Mouse (Mus musculus) layer of hippocampus, postnatal 14 days (tissue): ENCODE measurements at regions not wholly inside any gene's neighbourhood (a gene's known extent, or its start where the extent isn't known, plus 50 kb on each side); places are given as distances from the start of the nearest gene placed in this dataset.
A peak's percentile ranks its signal among the peaks of the same experiment; 100 is the strongest.

Experiments used
- DNase-seq, 2 experiments: peaks; one replicate each; pipeline ENCODE4 v3.0.0; 2021 to 2022; ENCODE audit warnings: low spot score in 2 of 2, mixed read lengths in 1 of 2

DNA sequence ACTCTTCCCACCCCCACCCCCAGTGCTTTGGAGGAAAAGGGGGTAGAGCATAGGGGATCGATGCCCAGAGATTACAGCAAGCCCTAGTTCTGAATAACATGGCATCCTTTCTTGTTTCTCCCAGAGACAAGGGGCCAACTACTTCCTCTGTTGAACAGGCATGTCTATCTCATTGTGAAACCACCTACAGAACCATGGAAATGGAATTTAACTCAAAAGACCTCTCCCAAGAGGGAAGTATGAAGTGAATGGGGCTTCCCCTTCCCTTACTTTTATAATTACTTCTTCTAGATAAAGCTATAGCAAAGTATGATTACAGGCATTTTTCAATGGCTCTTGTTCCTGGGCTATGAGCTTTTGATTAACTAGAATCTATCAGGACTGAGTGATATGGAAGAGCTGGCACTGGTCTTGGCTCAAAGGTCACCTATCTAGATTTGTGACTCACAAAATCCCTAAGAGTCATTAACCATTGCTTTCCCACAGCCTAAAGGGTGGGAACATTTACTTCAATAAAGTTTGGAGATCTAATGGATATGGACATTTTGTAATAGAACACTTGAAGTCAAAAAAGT, 246.1 kb upstream of the A1bg start:
- no peak for DNase-seq

DNA sequence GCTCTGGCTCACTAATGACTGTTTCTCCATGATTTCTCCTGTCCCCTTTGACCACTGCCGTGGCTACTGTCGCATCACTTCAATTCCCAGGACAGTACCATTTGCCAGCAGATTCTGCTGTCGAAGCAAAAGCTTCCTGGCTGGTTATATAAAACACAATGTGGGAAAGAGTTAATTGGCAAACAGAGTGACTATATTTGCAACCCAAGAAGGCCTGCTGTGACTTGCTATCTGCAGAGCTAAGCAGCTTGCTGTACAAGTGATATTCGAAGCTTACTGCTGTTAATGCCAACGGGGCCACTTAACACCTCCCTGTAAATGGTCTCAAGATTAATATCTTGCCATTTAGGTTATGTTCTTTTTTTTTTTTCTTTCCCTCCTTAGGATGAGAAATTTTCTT, 242.2 kb upstream of the A1bg start:
- DNase-seq = no peak

DNA sequence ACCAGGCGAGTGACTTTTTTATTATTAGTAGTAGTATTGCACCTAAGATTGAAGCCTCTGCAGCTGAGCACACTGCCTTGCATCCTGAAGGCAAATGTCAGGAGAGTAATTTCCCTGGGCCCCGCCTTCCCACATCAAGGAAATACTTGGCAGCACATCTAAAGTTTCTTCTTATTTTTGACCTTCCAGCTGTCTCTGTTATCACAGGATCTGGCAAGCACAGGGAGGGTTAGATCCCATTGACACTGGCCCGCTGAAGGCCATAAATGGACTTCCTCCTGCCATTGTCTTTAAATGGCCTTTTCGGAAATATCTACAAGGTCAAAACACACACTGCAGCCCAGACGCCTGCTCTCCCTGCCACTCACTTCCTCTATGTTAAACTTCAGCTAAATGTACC, 238.6 kb upstream of the A1bg start:
- no peak for DNase-seq

DNA sequence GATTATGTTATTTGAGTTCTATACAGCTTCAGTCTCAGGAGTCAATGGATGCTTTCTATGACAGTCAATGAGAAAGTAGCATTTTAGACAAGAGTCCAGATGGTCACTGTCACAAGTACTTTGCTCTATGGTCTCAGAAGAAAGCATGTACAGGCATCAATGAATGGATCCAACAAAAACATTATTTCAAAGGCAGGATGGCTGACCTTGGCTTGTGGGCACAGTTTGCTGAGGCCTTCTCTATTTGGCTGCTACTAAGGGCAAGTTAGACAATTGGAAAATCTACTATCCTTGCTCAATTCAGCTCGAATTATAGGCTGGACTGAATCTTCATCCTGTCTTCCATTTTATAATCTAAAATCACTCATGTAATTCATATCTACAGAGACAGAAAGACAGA, 237.9 kb upstream of the A1bg start:
- DNase-seq = no peak

DNA sequence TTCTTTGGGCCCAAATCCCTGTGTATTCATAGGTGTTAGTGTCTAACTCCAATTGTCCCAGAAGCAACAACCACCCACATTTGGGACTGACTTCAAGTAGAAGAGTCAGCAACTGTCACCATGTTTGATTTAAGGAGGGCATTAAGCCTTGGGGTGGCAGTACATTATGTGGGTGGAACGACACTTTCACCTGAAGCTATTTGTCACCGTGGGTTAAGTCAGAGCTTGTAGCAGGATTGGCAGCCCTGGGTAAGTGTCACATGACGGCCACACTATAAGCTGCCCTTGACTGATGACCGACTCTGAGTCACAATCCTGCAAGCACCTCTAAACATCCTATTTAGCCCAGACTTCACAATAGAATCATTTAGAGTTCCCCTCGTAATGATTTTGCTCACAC, 236.7 kb upstream of the A1bg start:
- DNase-seq = no peak

DNA sequence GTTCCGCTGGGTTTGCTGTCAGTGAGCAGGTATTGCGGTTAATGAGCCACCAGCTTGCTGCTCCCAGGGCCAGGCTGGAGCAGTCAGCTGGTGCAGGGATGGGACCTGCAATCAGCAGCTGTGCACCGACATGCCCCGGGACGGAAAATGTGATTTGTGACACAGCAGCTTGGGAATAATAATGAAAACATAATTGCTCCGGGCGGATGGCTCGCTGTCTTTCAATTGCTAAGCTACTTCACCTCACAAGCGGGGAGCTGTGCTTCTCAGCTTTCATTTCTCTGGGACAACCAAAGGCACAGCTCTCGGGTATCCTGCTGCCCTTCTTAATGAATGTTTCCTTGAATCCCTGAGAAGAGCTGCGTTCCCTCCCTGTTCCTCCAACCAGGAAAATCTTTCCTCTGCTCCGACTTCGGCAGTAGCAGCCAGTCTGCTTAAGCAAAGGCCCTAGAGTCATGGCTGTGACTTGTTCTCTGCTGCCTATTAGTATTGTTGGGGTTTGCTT, 235.3 kb upstream of the A1bg start:
- peak; percentile 49 to 66 for DNase-seq

DNA sequence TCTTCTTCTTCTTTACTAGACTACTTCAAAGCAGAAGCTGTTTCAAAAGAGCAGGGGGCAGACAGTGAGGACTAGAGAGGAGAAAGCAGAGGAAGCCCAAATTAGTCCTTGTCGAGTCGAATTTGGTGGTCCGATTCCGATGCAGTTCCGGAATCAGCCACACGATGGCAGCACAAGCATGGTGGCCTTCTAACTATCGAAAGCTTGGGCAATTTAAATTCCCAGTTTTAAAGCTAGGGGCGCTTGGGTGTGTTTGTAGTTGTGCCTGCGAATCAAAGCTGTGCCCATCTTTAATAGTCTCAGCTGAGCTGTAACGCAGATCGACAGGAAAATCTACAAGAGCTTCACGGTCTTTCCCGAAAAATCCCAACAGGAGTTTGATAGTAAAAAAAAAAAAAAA, 234.7 kb upstream of the A1bg start:
- DNase-seq = peak; percentile 96

DNA sequence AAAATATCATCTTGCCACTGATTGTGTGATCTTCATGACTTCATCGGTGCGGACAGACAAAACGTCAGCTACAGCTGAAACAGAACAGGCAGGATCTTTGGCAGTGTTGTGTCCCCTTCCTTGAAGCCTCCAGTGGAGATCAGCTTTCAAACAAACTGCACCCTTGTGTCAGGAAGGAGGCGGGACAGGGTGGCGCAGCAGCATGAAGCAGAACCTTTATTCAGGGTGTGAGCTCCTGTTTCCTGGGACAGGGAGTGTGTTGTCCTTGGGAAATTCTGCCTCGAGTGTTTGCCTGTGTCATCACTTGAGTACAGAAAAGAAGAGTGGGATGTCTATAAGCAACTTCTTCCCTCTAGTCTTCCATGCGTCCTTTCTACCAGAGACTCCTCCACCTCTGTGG, 232.7 kb upstream of the A1bg start:
- DNase-seq = peak in 1 of 2 experiments; percentile 11

DNA sequence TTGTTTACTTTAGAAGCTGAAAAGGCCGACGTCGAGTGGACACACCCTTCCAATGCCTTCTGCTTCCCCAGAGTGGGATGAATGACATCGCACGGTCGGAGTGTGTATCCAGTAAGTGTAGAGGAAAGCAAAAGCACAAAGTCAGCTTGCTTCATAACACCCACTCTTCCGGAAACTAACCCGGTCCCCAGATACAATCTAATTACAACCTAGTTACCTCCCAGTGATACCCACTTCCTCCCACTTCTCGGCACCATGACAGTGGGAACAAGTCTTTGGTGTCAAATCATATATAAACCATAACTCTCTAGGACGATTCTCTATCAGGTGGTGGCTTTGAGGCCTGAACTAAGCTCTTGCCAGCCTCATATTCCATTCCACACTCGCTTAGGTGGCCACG, 231.4 kb upstream of the A1bg start:
- no peak for DNase-seq

DNA sequence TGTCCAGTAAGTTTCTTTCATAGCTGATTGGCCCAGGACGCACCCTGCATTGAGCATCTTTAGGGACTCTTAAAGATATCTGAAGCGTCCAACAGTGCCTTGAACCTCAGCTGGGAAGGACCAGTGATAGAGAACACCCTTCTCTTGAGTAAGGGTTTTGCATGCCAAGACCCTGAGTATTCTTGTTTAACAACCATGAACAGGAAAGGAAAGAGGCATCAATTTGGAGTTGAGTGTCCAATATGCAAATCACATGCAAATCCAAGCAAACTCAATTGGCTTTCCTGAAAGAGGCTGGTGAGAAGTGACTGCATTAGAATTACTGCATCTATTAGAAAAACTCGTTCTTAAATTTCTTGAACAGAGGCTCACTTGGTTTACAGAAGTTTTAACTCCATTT, 220.0 kb upstream of the A1bg start:
- no peak for DNase-seq

DNA sequence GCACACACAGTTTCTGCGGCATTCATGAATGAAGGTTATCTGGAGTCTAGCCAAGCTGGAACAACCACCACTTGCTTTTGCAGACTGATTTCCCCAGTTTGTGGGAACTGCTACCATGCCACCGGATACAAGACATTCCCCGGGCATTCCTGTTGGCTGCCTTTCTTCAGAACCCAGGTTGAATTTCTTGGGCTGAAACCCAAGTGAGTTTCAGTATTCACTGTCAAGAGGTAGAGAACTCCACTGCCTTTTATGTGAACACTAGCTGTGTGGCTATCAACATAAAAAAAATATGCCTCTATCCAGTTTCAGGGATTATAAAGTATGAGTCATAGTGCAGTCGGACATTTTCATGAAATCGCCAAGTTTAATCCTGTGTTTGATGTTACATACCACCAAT, 216.3 kb upstream of the A1bg start:
- DNase-seq = no peak

DNA sequence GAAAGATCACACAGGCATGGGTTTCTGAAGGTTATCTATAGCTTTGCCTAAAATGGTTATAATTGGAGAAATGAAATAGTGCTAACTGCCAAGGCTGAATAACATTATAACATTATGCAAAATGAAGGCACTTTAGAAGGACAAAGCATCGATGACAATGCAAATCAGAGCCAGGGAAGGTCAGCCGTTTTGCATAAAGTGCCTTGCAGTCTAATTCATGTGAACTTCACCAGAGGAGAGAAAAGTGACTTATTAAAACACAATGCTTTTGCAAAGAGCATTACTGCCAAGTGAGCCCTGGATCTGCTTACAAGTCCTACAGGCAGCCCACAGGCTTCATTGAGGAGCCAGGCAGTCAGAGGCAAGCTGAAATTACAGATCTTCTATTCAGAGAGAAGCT, 214.0 kb upstream of the A1bg start:
- DNase-seq = no peak

DNA sequence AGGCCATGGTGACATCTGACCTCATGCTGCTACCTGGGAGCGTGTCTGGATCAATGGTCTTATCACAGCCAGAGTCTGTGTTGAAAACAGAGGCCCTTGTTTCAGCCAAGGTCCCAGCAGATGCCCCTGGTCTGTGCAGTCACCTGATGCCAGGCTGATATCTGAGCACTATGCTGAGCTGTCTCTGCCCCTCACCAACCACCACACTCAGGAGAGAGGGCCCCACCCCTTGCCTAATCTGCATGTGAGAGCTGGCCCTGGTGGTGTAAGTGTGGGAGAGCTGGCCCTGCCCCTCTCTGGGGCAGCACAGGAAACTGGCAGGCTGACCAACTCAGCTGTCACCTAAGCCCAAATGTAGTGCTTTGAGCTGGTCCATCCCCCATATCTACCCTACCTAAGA, 210.5 kb upstream of the A1bg start:
- no peak for DNase-seq

DNA sequence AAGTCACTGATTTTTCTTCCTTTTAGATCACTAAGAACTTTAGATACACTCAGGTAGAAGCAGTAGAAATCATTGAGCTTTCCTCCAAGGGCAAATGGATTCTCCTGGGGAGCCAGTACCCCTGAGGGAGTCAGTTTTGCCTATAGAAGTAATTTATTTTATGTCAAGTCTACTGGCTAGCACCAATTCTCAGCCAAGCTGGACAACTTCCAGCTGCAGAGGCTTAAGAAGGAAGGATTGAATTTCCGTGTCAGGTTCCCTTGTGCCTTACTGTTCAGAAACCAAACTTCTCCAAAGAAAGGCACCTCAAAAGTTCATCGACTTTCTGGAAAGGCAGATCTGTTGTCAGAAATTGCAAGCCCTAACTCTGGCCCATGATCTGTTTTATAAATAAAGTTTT, 205.2 kb upstream of the A1bg start:
- no peak for DNase-seq

DNA sequence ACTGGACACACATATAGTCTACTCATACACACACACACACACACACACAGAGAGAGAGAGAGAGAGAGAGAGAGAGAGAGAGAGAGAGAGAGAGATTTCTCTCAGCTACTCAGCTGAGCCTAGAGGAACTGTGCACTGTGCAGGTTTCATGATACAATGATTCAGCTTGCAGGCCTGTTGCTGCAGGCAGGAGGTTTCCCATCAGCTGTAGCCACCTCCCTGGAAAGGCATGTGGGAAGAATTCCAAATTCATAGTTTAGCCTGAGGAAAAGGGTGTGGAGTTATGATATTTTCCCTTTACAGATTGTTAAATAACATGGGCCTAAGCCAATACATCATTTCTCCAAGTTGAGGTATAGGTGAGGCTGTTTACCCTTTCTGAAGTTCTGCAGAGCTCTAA, 204.3 kb upstream of the A1bg start:
- DNase-seq = no peak

DNA sequence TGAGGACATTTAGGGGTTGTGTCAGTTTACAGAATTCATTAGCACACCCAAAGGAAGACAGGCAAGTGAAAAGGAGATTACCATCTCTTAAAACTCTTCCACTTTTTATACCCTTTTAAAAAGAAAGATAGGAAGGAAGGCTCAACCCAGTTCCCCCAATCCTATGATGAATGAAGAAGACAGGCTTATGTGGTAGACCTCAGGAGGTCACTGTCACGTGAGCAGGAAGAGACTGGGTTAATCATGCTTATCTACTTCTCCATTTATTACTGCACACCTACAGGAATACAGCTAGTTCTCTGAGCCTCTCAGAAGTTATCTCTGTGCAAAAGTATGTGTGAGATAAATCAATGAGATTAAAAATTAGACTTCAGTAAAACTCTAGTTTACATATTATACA, 194.1 kb upstream of the A1bg start:
- DNase-seq = no peak

DNA sequence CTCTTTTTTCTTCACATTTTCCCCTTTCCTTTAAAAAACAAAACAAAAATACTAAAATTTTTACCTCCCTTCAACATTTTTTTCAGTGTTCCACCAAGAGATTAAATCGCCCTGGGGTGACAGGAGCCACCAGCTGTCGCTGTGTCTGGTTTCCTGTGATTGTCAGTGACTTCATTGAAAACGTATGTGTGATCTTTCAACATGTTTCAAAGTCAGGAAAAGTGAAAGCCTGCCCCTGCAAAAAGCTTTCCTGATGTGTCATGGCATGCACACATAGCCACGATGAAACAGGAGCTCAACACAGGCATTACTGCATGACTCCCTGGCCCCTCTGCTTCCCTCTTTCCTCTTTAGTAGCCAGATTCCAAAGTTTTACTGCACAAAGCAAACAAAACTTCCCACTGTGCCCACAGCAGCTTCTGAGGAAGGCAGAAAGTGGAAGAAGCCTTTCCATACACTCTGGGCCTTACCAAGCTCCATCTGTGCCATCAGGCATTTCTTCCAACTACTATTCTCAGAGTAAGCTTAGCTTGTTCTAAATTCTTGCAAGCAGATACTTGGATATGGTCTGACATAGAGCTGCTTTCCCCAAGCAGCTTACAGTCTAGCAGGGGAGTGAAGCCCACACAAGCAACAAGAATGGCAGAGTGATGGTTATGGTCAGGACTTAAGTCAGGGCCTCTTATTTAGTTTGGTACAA, 186.8 kb upstream of the A1bg start:
- DNase-seq = no peak

DNA sequence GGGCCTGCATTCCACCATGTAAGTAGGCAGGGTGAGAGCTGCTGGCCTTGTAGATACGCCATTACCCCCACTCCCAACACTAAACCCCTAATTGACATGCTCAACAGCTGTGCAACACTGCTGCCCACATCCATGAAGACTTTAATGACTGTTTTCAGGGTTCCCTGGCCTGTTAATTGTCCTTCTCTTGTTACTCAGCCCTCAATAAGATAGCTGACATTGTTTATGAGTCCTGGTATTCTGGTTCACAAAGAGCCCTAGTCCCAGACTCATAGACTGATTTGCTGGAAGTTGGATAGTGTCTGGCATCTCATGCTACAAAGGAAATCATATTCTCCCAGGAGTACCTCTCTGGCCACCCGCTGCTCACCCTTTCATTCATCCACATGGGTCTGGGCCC, 186.1 kb upstream of the A1bg start:
- no peak for DNase-seq

DNA sequence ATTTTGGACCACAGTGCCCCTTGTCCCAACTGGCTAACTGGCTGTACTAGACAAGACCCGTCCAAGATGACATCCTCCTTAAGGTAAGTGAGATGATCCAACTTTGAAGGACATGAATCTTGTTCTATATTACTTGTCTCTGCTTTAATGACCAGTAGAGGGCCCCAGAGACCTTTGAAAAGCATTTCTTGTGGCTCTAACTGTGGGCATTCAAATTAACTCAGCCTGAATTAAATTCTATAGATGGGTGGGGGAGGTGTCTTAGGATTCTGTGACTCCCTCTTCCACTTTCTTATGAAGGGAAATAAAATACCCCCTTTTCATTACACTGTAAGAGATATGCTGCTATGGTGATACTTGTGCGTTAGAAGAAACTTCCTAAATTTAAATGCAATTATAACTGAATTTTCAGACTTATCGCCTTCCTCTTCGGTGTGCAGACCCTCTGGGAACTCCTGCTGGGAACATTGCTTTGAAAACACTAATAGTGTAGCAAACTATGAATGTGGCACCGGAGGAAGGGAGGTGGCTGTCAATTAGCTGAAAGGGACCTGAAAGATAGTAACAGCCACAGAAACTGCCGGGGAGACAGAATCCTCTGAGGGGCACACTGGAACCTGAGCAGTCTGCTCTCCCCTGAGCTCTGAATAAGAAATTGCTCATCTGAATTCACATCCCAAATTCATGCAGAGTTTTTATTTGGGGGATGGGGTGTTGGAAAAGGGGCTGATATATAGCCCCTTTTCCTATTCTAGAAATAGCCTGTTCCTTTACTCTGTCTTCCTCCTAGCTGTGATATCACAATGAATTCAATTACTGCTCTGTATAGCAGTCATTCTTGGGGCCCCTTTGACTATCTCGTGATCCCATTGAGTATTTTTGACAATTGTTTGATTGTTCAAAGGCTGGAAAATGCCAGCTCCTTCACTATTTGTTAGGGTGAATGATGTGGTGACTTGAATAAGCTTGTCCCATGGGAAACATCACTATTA, 179.9 kb upstream of the A1bg start:
- peak in 1 of 2 experiments; percentile 77 for DNase-seq

DNA sequence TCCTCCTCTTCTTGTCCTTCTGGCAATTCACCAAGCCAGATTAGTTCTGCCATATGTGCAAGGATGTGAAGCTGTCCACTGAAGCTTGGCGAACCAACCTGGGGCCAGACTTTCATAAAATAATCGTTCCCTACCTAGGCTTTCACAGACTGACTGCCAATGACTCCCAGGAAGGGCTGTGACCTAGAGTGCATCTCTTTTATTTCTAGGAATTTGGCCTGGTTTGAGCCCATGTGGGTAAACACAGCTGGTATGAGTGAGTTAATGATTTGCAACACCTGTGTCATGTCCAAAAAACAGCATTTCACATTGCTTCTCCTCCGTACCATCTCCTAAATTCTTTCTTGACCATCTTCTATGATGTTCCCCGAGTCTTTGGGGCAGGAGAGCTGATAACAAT, 178.0 kb upstream of the A1bg start:
- DNase-seq = no peak

DNA sequence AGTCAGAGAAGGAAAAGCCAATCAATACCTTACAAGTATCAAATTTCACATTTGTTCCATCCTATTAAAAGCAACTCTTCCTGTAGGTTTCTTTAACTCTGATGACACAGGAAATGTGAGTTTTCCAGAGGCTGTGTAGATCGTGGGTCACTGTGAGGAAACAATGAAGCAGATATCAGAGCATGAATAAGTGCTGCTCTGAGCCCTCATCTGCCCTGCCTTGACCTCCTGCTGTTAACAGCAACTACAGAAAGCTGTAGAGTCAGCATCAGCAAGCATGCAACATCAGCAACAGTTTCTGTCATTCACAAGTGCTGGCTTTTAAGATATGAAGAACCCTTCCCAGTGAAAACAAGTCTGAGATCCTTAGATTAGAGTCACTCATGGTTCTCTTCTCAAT, 176.2 kb upstream of the A1bg start:
- DNase-seq = no peak

DNA sequence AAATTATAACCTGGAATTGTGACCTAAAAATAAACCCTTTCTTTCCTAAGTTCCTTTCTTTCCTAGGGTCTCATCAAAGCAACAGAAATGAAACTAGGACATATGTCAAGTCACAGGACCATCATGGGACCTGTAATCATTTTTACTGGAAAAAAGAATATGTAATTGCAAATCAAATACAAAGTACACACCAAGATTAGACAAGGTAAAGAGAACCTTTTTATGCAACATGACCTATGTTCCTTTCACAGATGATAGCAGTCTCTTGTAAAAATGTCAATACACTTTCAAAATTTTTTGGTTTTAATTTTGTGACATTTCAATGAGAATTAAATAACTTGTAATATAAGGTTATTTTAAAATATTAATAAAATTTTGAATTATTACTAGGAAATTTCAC, 175.7 kb upstream of the A1bg start:
- DNase-seq = no peak
